Mouse (Mus musculus) frontal cortex, adult (tissue): ENCODE measurements at regions not wholly inside any gene's neighbourhood (a gene's known extent, or its start where the extent isn't known, plus 50 kb on each side); places are given as distances from the start of the nearest gene placed in this dataset.

Experiments used
- ATAC-seq: cut with Nextera tagmentation; 2 replicates; pipeline ENCODE4 v1.9.2; 2017; ENCODE audit warnings: mild to moderate bottlenecking, moderate library complexity, mixed read lengths; ENCODE audit not compliant: low TSS enrichment

DNA sequence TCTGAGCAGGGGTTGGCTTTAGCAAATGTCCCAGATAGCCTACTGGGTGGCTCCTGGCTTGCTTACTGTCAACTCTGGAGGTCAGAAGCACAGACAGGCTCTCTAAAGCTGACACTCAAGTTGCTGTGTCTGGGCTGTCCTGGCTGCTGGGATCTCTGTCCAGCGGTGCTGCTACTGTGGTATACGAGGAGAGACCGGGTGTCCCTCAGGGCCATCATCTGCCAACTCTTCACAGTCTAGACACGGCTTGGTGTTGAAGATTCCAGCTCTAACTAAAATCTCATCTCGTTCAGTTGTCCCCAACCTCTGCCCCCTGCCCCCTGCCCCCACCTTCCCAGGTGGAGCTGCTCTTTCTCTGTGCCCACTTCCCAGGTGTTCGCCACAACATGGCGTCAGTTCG, 577.1 kb upstream of the Gm19410 start:
- no peak for ATAC-seq

DNA sequence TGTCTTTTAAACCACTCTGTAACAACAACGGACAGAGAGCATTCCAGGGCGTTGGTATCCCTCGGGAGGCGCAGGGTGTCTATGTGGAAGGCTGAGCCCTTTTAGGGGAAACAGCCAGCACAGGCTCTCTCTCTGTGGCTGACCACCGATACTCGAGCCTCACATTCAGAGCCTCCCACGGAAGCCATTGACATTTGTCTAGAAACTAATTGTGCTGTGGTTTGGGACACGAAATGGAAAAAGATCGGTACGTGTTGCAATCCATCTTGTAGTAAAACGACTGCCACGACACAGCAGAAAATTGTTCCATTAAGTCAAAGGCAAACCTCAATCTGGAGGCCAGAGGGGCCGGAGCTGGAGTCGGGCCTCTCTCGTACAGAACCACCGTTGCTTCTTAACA, 575.9 kb upstream of the Gm19410 start:
- no peak for ATAC-seq

DNA sequence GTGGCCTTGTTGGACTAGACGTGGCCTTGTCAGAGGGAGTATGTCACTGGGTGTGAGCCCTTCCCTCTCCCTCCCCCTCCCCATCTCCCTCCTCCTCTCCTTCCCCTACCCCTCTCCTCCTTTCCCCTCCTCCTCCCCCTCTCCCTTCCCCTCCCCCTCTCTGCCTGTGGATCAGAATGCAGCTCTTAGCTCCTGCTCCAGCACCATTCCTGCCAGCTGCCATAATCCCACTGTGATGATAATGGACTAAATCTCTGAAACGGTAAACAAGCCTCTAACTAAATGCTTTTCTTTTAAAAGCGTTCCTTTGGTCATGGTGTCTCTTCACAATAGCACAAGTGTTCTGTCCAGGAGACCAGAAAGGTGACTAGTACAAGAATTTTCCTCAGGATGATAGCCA, 573.1 kb upstream of the Gm19410 start:
- ATAC-seq, result no peak

DNA sequence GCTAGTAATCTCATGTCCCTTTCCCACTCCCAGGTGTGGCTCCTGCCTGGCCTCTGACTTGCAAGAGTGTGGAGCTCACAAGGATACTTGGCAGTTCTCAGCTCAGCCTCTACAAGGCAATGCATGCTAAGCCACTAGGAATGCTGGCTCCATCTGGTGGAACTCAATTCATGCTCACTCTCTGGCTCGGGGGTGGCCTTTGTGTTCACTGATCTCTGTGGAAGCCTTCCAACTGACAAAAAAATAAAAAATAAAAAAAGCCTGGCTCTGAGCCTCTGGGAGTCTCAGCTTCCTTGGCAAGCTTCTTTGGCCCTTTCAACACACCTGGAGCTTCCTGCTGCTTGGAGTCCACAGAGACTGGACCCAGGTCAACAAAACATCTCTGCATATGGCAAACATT, 571.8 kb upstream of the Gm19410 start:
- ATAC-seq, result peak; percentile 70

DNA sequence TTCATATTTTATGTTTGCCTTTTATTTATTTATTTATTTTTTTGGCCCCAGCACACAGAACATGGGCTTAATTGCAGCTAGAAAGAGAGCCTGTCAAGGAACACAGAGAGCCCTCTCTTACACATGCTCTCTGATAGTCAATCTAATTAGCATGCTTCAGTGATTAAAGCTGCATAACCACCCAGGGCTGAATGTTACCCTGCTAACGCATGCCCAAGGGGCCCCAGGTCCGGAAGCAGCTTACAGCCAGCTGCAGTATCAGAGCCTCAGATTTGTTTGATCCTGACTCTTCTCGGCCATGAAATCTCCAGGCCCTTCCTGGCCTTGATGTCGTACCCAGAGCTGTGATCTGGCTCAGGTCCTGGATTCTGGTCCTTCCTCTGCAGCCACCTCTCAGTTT, 569.4 kb upstream of the Gm19410 start:
- ATAC-seq, result no peak

DNA sequence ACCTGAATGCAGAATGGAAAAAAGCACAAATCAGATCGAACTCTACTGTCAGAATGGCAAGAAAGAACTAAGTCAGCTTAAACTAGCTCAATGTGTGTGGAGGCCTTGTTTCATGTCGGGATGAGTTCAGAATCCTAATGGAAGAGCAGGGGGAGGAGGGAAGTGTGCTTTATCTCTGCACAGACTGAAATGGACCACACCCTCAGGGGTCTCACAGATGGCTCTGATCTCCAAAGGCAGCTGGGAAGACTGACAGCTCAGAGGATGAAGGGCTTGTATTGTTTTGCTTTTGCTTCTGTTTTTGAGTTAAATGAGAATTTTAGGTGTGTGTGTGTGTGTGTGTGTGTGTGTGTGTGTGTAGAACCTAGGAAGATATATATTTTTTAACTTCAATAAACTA, 566.8 kb upstream of the Gm19410 start:
- no peak for ATAC-seq

DNA sequence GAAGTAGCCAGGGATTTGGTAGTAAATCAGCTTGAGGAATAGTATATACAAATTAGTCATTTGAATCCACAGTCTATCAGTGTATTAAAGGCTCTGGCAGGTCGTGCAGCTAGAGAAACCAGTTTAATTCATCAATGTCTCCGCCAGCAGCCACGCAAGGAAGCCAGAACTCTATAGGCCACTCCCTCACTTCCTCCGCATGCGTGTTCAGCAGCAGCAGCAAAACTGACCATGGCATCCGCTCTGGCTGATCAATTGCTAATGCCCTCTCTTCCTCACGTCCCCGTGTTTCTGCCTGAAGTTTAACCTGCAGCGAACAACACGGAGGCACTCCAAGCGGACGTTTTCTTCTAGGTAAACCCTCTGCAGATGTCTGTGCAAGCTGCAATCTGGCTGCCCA, 564.2 kb upstream of the Gm19410 start:
- ATAC-seq, result no peak

DNA sequence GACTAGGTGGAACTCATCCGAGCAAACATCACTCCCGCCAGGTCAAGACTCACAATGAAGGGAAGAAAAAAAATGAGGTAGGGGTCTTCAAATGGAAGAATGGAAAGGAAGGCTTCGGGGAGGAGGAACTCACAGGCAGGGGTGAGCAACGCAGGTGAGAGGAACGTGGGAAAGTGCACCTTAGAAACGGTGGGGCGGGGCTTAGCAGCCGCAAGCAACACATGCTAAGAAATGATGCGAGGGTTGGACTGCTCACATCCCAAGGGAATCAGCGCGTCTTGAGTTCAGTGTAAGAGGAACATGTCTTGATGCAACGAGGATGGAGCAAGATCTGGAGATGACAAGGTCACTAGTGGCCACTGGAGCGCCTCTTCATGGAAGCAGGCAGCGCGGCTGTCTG, 560.6 kb upstream of the Gm19410 start:
- no peak for ATAC-seq

DNA sequence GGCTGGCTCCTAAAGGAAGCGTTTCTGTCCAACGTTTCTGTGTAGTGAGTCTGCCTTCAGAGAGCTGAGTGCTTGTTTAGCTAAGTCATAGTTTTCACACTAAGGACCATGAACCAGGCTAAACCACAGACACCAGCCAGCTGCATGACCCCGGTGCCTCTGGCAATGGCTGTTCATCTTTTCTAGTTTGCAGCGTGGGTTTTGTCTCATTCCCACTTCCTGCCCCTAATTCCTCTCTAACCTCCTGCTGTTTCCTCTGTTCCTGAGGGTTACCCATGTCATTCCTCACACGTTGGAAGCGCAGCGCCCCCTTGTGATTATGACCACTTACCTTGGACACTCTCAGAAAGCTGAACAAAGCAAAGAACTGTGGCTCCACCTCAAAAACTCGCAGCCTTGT, 560.1 kb upstream of the Gm19410 start:
- ATAC-seq, result peak; percentile 62

DNA sequence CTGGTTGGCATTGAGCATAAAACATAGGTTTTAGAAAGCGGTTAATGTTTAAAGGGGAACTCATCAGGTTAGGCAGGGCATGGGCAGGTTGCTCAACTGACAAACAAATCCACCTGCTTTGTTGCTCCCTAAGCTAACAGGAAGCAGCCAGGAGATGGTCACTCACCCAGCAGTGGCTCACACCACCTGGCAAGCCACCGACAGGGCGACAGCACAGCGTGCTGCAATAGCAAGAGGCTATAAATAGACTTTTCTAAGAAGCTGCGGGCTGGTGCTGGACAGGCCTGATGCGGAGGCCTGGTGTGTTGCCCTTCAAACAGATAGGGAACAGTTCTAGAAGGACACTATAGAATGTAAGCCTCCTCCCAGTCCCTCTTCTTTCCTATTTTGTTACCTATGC, 559.3 kb upstream of the Gm19410 start:
- ATAC-seq, result no peak

DNA sequence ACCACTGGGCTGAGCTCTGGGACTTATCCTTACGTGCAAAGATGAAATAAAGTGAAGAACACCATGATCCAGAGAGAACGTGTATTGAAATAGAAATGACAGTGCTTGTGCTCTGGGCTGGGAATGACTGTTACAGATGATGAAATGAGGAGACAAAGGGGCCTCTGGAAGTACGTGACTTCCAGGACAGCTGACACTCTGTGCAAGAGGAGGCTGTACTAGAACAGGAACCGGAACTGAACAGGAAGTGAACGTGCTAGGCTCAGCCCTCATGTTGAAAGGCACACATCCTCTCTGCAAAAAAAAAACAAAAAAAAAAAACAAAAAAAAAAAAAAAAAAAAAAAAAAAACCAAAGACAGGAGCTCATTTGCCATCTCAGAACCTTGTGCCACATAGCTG, 557.2 kb upstream of the Gm19410 start:
- ATAC-seq, result no peak

DNA sequence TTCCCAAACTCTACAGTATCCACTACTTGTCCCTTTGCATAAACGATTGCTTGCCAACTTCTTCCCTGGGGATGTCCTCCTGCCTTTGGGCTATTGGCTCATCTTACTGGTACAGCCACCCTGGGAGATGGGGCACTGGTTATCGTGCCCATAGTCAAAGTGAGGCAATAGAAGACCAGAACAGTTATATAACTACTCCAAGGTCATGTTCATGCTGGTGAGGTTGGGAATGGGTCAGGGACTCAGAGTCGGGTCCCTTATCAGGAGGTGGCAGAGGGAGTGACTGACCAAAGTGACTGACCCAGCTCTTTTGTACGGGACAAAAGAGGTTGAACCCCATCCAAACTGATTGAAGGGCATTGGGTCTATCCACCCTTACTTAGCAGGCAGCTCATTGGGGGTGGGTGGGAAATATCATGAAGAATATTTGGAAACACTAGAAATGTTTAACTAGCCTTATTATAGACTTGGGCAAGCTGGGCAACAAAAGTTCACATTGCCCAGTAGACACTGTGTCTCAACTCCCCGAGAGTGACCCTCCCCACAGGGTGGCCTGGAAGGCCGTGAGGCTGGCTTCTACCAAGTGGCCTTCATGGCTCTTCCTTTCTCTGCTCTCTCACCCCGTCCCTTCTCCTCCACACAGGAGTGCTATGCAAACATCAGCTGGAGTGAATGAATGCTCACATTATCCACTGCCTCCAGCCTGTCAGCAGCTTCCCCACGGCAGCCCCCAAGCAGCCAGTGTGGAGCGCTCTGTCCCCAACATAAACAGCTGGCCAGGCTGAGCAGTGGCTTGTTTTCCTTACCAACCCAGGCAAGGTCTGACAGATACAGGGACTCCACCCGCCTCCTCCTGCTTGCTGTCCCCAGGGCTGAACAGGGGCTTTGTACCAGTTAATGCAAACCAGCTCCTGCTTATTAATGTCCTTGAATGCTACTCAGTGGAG, 553.8 kb upstream of the Gm19410 start:
- no peak for ATAC-seq

DNA sequence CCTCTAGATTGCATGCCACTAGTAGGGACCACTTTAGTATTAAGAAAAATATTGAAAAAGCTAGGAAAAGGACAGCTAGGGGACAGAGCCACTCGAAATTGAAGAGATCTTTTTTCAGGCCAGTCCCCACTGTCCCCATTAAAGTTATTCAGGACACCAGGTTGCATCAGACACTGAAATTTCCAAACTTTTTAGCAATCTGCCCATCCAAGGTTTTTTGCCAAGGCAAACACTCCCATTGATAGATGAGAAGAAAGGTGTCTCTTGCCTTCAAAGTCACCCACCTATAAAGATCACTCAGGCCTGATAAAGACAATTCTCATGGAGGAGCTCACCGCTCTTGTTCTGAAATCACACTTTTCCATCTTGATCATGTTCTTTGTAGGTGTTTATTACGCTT, 552.1 kb upstream of the Gm19410 start:
- peak; percentile 55; the same call in 1 of the 2 replicates for ATAC-seq

DNA sequence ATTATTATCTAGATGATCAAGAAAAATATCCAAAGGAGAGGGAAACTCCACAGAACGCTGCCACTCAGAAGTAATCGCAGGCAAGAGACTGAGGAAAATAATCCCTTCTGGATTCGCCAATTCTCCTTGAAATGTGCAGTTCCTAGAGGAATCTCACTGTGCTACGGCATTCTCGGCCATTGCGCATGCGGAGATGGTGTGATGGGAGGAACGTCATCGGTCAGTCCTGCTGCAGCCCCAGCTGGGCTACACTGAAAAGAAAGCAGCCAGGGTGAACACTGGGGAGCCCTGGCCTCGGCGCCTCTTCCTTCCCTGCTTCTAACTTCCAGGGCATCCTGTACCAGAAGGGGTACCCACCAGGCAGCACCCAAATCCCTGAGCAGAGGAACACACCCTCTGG, 548.0 kb upstream of the Gm19410 start:
- ATAC-seq, result no peak

DNA sequence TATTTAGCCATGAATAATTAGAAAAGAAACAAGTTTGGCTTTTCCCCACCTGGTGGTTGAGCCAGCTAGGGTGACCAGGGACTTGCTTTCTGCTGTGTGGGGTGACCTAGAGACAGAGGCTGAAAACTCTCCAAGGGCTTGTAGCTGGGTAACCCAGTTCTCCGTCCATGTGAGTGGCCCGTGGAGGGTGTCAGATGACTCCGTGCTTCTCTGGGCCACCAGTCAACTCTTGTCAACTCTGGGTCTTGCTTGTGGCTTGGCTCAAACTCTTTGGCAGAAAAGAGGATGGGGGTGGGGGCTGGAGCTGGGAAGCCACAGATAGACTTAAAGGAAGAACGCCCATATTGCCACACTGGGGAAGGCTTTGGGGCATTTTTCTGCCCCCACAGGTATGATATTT, 547.3 kb upstream of the Gm19410 start:
- no peak for ATAC-seq

DNA sequence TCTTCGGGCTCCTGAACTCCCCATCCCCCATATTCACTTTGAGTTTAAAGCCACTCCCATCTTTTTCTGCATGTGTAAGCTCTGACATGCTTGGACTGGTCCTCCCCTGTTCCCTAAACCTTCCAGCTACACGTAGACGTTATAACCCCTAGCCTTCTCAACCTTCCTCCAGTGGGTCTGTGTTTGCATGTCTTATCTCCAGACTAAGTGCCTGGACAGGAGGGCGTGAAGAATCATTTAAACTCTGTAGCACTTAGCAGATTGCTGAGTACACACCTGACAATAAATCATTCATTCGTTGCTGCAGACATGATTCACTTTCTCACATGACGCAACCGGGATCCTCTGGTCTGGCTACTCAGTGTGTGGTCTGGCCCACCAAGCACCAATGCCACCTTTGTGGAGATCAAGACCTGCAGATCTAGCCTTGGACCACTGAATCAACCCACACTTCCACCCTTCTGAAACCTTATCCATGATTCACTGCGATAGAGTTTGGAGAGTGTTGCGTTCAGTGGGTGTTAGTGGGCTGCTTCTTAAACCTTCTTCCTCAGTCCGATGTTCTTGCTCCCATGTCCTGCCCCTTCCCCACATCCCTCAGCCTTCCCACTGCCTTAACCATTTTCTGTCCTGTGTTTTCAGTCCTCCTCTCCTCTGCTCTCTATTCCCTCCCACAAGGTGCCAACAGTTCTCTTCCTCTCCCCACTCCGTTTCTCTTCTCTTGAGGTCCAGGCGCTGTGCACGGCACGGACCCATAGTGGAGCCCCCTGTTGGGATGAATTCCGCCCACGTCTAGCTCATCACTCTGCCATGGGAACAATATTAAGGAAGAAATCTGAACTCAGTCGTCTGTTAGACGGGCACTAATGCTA, 541.3 kb upstream of the Gm19410 start:
- no peak for ATAC-seq

DNA sequence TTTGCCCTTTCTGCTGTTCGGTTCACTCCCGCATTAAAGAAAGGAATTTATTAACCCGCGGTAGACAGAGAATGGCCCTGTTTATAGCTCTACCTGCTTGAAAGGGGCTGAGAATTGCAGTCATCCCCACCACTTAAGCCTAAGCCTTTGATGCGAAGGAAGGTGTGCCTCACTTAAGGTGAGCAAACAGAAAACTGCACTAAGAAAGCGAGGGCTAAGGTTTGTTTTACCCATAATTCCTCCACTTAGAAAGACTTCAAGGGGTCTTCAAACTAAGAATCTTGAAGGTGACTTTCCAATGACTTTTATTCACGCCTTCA, 540.7 kb upstream of the Gm19410 start:
- no peak for ATAC-seq

DNA sequence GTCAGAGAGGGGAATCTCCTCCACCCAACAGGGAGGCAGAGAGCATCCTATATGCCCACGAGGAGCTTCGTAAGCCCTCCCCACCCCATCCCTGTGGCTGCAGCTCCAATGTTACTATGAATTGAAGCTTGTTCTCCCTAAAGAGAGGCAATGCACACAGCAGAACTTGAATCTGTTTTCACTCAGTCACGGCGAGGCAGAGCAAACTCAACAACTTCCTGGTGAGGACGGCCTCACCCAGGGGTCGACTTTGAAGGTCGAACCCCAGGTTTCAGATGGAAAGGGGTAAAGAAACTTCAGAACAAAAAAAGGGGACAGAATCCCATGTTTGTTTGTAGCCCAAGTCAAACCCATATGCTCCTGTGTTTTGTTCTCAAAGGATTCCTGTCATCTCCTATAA, 538.5 kb upstream of the Gm19410 start:
- ATAC-seq, result no peak

DNA sequence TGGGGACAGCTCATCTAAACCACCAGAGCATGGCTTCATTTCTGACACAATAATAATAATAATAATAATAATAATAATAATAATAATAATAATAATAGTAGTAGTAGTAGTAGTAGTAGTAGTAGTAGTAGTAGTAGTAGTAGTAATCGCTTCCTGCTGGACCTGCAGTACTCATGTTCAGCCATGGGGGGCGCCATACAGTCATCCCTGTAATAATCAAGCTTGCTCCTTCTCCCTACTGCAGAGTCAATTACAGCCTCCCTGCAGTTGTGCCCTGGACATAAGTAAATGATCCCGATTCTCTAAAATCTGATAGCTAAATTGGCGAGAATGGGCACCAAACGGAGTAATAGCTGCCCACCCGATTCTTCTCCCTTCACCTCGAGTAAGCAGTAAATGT, 537.1 kb upstream of the Gm19410 start:
- ATAC-seq, result no peak

DNA sequence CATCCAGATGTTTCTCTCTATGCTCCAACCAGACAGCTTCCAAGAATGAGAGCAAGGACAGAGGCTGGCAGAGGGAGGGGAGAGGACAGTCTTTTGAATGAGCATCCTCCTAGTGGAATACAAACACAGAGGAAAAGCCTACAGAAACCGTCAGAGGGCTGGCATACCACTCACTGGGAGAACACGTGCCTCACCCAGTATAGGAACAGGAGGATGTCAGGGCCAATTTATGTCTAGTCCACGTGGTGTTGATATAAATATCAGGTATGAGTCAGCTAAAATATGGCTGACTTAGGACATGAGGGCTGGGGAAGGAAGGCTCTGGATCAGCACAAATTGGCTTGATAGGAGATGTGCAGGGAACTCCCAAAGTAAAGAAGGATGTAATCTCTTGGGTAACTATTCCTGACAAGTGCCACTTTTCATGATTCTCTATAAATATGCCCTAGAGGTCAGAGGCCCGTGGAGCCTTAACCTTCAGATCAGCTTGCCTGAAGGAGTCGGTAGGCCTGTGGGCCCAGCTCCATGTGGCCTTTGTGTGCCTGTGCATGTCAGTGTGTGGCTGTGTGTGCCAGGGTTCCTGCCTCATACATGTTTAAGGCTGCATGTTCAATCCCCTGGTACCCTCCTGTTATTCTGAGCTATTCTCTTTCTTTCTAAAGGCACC, 531.9 kb upstream of the Gm19410 start:
- peak; percentile 63 for ATAC-seq

DNA sequence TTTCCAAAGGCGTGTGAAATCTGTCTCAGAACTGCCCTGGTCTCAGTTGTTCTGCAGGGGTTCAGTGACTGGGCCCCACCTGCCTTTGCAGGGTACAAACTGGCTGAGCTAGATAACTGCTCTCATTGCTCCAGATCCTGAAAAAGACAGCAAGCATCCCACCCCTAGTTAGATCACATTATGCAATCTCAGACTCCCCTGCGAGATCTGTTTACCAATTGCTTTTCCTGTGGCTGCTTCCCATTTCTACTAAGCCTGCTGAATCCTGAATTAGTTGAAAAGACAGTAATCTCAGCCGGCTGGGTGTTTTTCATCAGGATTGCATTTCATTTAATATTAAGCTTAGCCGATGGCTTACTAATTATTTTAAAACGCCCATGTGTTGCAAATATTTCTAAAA, 531.2 kb upstream of the Gm19410 start:
- ATAC-seq, result peak; percentile 13; the same call in 1 of the 2 replicates

DNA sequence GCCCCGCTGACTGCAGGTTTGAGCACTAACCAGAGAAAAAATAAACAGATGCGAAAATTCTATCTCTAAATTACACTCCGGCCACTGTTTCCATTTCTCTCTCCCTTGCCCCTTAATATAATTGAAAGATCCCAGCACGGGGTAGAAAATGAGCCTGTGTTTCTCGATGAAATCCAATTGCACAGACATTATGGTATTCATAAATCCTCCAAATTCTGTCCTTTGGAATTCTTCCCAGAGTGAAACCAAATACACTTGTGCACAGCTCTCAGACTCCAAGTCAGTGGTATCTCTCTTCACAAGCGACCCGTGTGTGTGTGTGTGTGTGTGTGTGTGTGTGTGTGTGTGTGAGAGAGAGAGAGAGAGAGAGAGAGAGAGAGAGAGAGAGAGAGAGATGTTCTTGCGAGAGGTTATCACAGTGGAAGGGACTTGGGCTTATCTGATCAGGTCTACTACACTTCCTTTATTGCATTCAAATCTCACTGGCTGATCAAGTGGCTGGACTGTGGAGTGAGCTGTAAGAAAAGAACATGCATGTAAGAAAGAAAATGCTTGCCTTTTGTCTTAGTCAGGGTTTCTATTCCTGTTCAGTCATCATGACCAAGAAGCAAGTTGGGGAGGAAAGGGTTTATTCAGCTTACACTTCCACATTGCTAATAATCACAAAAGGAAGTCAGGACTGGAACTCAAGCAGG, 529.6 kb upstream of the Gm19410 start:
- no peak for ATAC-seq
